Mouse (Mus musculus): ENCODE results near the gene Bcas3. TPM values are rescaled to one million over a fixed set of nuclear protein-coding genes. Genes with fewer than 3 reads are reported as not detected.

The Bcas3 gene
- polyA plus RNA-seq, 1 experiment from 2014 or later, result 29.7 TPM

- Histone ChIP-seq H3K36me3 (ENCODE audit: control insufficient read depth, insufficient read depth, low read length) (no peaks in the 10 kb centered on the region), H3K9me3 (ENCODE audit: control insufficient read depth, low read length) (no peaks in the 10 kb centered on the region), H3K27ac (ENCODE audit: low read depth, low read length) (no peak overlapping the region), H3K9ac (ENCODE audit: low read depth, low read length) (no peak overlapping the region), H3K27me3 (replicated peaks; ENCODE audit: control insufficient read depth, insufficient read depth, low read length) (no peaks in the 10 kb centered on the region), H3K4me3 (ENCODE audit: low read length) (no peak overlapping the region), H3K4me2 (ENCODE audit: low read length) (no peak overlapping the region), H3K4me1 (ENCODE audit: control insufficient read depth, insufficient read depth, low read depth, low read length) (peaks cover 9% of the 10 kb centered on the region)
- WGBS, result 71% methylated on average over 12 of the region's 12 CpGs
- no peak for ATAC-seq
These were observed 291.2 kb downstream of the Bcas3 start for GRCm38 (mm10) chr11:85644027-85644747.

GRCm38 (mm10) chr11:85644748-85645060, 291.7 kb downstream of the Bcas3 start:
- H3K36me3 ChIP-seq (ENCODE audit: control insufficient read depth, insufficient read depth, low read length), result no peaks in the 10 kb centered on the region
- no peaks in the 10 kb centered on the region for H3K27me3 ChIP-seq (replicated peaks; ENCODE audit: control insufficient read depth, insufficient read depth, low read length)
- H3K27ac ChIP-seq (ENCODE audit: low read depth, low read length), result no peak overlapping the region
- no peak overlapping the region for H3K4me3 ChIP-seq (ENCODE audit: low read length)
- no peak overlapping the region for H3K9ac ChIP-seq (ENCODE audit: low read depth, low read length)
- peaks cover 9% of the 10 kb centered on the region for H3K4me1 ChIP-seq (ENCODE audit: control insufficient read depth, insufficient read depth, low read depth, low read length)
- H3K9me3 ChIP-seq (ENCODE audit: control insufficient read depth, low read length), result no peaks in the 10 kb centered on the region
- no peak for ATAC-seq
- no peak overlapping the region for H3K4me2 ChIP-seq (ENCODE audit: low read length)
- 87% methylated on average over 6 of the region's 6 CpGs for WGBS

- no peaks in the 10 kb centered on the region for H3K9me3 ChIP-seq (ENCODE audit: control insufficient read depth, low read length)
- H3K4me1 ChIP-seq (ENCODE audit: control insufficient read depth, insufficient read depth, low read depth, low read length), result peaks cover 9% of the 10 kb centered on the region
- H3K4me3 ChIP-seq (ENCODE audit: low read length), result no peak overlapping the region
- H3K27ac ChIP-seq (ENCODE audit: low read depth, low read length), result no peak overlapping the region
- no peaks in the 10 kb centered on the region for H3K36me3 ChIP-seq (ENCODE audit: control insufficient read depth, insufficient read depth, low read length)
- no peak overlapping the region for H3K9ac ChIP-seq (ENCODE audit: low read depth, low read length)
- no peak for ATAC-seq
- no peaks in the 10 kb centered on the region for H3K27me3 ChIP-seq (replicated peaks; ENCODE audit: control insufficient read depth, insufficient read depth, low read length)
- WGBS, result 62% methylated on average over 7 of the region's 7 CpGs
- no peak overlapping the region for H3K4me2 ChIP-seq (ENCODE audit: low read length)
These were observed 292.3 kb downstream of the Bcas3 start for GRCm38 (mm10) chr11:85645152-85645835.

- WGBS, result 76% methylated on average over 3 of the region's 3 CpGs
- no peaks in the 10 kb centered on the region for H3K9me3 ChIP-seq (ENCODE audit: control insufficient read depth, low read length)
- H3K4me2 ChIP-seq (ENCODE audit: low read length), result no peak overlapping the region
- H3K36me3 ChIP-seq (ENCODE audit: control insufficient read depth, insufficient read depth, low read length), result no peaks in the 10 kb centered on the region
- no peak overlapping the region for H3K27ac ChIP-seq (ENCODE audit: low read depth, low read length)
- H3K4me3 ChIP-seq (ENCODE audit: low read length), result no peak overlapping the region
- no peak overlapping the region for H3K9ac ChIP-seq (ENCODE audit: low read depth, low read length)
- no peak for ATAC-seq
- peaks cover 3% of the 10 kb centered on the region for H3K4me1 ChIP-seq (ENCODE audit: control insufficient read depth, insufficient read depth, low read depth, low read length)
- H3K27me3 ChIP-seq (replicated peaks; ENCODE audit: control insufficient read depth, insufficient read depth, low read length), result no peaks in the 10 kb centered on the region
These were observed 295.9 kb downstream of the Bcas3 start for GRCm38 (mm10) chr11:85648893-85649292.

- 83% methylated on average over 9 of the region's 9 CpGs for WGBS
- no peak overlapping the region for H3K27ac ChIP-seq (ENCODE audit: low read depth, low read length)
- H3K9me3 ChIP-seq (ENCODE audit: control insufficient read depth, low read length), result no peaks in the 10 kb centered on the region
- no peak overlapping the region for H3K9ac ChIP-seq (ENCODE audit: low read depth, low read length)
- no peaks in the 10 kb centered on the region for H3K36me3 ChIP-seq (ENCODE audit: control insufficient read depth, insufficient read depth, low read length)
- H3K4me3 ChIP-seq (ENCODE audit: low read length), result no peak overlapping the region
- H3K27me3 ChIP-seq (replicated peaks; ENCODE audit: control insufficient read depth, insufficient read depth, low read length), result no peaks in the 10 kb centered on the region
- no peaks in the 10 kb centered on the region for H3K4me1 ChIP-seq (ENCODE audit: control insufficient read depth, insufficient read depth, low read depth, low read length)
- ATAC-seq, result no peak
- H3K4me2 ChIP-seq (ENCODE audit: low read length), result no peak overlapping the region
These were observed 296.4 kb downstream of the Bcas3 start for GRCm38 (mm10) chr11:85649373-85649772.

- WGBS, result 74% methylated on average over 4 of the region's 4 CpGs
- no peak overlapping the region for H3K4me3 ChIP-seq (ENCODE audit: low read length)
- H3K27me3 ChIP-seq (replicated peaks; ENCODE audit: control insufficient read depth, insufficient read depth, low read length), result no peaks in the 10 kb centered on the region
These were observed 304.5 kb downstream of the Bcas3 start for GRCm38 (mm10) chr11:85657471-85657870.

GRCm38 (mm10) chr11:85660304-85660703, 307.3 kb downstream of the Bcas3 start:
- H3K4me2 ChIP-seq (ENCODE audit: low read length), result no peak overlapping the region
- H3K36me3 ChIP-seq (ENCODE audit: control insufficient read depth, insufficient read depth, low read length), result no peaks in the 10 kb centered on the region
- H3K4me1 ChIP-seq (ENCODE audit: control insufficient read depth, insufficient read depth, low read depth, low read length), result peaks cover 3% of the 10 kb centered on the region; the same call in 1 of the 2 replicates
- H3K27ac ChIP-seq (ENCODE audit: low read depth, low read length), result no peak overlapping the region
- no peaks in the 10 kb centered on the region for H3K27me3 ChIP-seq (replicated peaks; ENCODE audit: control insufficient read depth, insufficient read depth, low read length)
- 95% methylated on average over 4 of the region's 4 CpGs for WGBS
- ATAC-seq, result no peak
- no peaks in the 10 kb centered on the region for H3K9me3 ChIP-seq (ENCODE audit: control insufficient read depth, low read length)
- no peak overlapping the region for H3K9ac ChIP-seq (ENCODE audit: low read depth, low read length)
- H3K4me3 ChIP-seq (ENCODE audit: low read length), result no peak overlapping the region

More at GRCm38 (mm10) chr11:85657471-85657870, 304.5 kb downstream of the Bcas3 start:
- no peaks in the 10 kb centered on the region for H3K36me3 ChIP-seq (ENCODE audit: control insufficient read depth, insufficient read depth, low read length)
- H3K27ac ChIP-seq (ENCODE audit: low read depth, low read length), result no peak overlapping the region
- H3K9me3 ChIP-seq (ENCODE audit: control insufficient read depth, low read length), result no peaks in the 10 kb centered on the region
- peaks cover 3% of the 10 kb centered on the region; the same call in 1 of the 2 replicates for H3K4me1 ChIP-seq (ENCODE audit: control insufficient read depth, insufficient read depth, low read depth, low read length)
- no peak for ATAC-seq
- no peak overlapping the region for H3K4me2 ChIP-seq (ENCODE audit: low read length)
- H3K9ac ChIP-seq (ENCODE audit: low read depth, low read length), result no peak overlapping the region

- no peaks in the 10 kb centered on the region for H3K36me3 ChIP-seq (ENCODE audit: control insufficient read depth, insufficient read depth, low read length)
- no peak overlapping the region for H3K4me2 ChIP-seq (ENCODE audit: low read length)
- no peaks in the 10 kb centered on the region for H3K4me1 ChIP-seq (ENCODE audit: control insufficient read depth, insufficient read depth, low read depth, low read length)
- H3K9me3 ChIP-seq (ENCODE audit: control insufficient read depth, low read length), result no peaks in the 10 kb centered on the region
- H3K4me3 ChIP-seq (ENCODE audit: low read length), result no peak overlapping the region
- no peak for ATAC-seq
- H3K9ac ChIP-seq (ENCODE audit: low read depth, low read length), result no peak overlapping the region
- WGBS, result 61% methylated on average over 7 of the region's 7 CpGs
- H3K27ac ChIP-seq (ENCODE audit: low read depth, low read length), result no peak overlapping the region
- H3K27me3 ChIP-seq (replicated peaks; ENCODE audit: control insufficient read depth, insufficient read depth, low read length), result no peaks in the 10 kb centered on the region
These were observed 314.2 kb downstream of the Bcas3 start for GRCm38 (mm10) chr11:85667176-85667575.

GRCm38 (mm10) chr11:85667741-85668140, 314.8 kb downstream of the Bcas3 start:
- Histone ChIP-seq H3K4me1 (ENCODE audit: control insufficient read depth, insufficient read depth, low read depth, low read length) (no peaks in the 10 kb centered on the region), H3K27ac (ENCODE audit: low read depth, low read length) (no peak overlapping the region), H3K9me3 (ENCODE audit: control insufficient read depth, low read length) (no peaks in the 10 kb centered on the region), H3K4me2 (ENCODE audit: low read length) (peak overlapping the region; percentile 2; the same call in 1 of the 2 replicates), H3K27me3 (replicated peaks; ENCODE audit: control insufficient read depth, insufficient read depth, low read length) (no peaks in the 10 kb centered on the region), H3K36me3 (ENCODE audit: control insufficient read depth, insufficient read depth, low read length) (no peaks in the 10 kb centered on the region), H3K9ac (ENCODE audit: low read depth, low read length) (no peak overlapping the region), H3K4me3 (ENCODE audit: low read length) (no peak overlapping the region)
- 42% methylated on average over 9 of the region's 9 CpGs for WGBS
- ATAC-seq, result no peak
